Mouse (Mus musculus) adipocyte (in vitro differentiated cells): ENCODE data around the gene H1fnt.

ENCODE experiments used
- DNase-seq: peaks from one replicate; pipeline ENCODE4 v3.0.0-alpha.2; 2016; ENCODE audit warnings: low spot score

Gene H1fnt

GRCm38 (mm10) chr15:98257193-98257592 lies at the start of gene H1fnt:
Gene H1fnt (minus strand): TSS chr15:98257293.
- no peak for DNase-seq

GRCm38 (mm10) chr15:98295628-98296551 lies 38.8 kb upstream of the H1fnt start, which contains the start of gene Zfp641:
Gene Zfp641 (minus strand): TSS chr15:98296161.
- DNase-seq, result no peak

- no peak for DNase-seq
Observed at GRCm38 (mm10) chr15:98293651-98294050, 36.6 kb upstream of the H1fnt start.

GRCm38 (mm10) chr15:98288566-98288965 lies 31.5 kb upstream of the H1fnt start:
- DNase-seq, result no peak

- DNase-seq, result no peak
Observed at GRCm38 (mm10) chr15:98286418-98286817, 29.3 kb upstream of the H1fnt start.

GRCm38 (mm10) chr15:98257776-98258175 lies 683 bp upstream of the H1fnt start:
- DNase-seq, result no peak

- no peak for DNase-seq
Observed at GRCm38 (mm10) chr15:98256271-98256670, 822 bp downstream of the H1fnt start.

GRCm38 (mm10) chr15:98235442-98235841 lies 21.7 kb downstream of the H1fnt start:
- DNase-seq, result no peak

- no peak for DNase-seq
Observed at GRCm38 (mm10) chr15:98234350-98234749, 22.7 kb downstream of the H1fnt start, which contains the start of gene Olfr286. Gene Olfr286 (minus strand): TSS chr15:98234450.

- DNase-seq, result no peak
Observed at GRCm38 (mm10) chr15:98226096-98226495, 31.0 kb downstream of the H1fnt start.

GRCm38 (mm10) chr15:98225610-98226009 lies 31.5 kb downstream of the H1fnt start:
- DNase-seq, result no peak

- DNase-seq, result no peak
Observed at GRCm38 (mm10) chr15:98222377-98222776, 34.7 kb downstream of the H1fnt start.

GRCm38 (mm10) chr15:98220877-98221276 lies 36.2 kb downstream of the H1fnt start, which contains the start of the genes Gm44579 and Olfr287:
Gene Gm44579 (minus strand): TSS chr15:98220977.
Gene Olfr287 (minus strand): TSS chr15:98221056.
- no peak for DNase-seq

GRCm38 (mm10) chr15:98214130-98214529 lies 43.0 kb downstream of the H1fnt start:
- DNase-seq, result no peak

- no peak for DNase-seq
Observed at GRCm38 (mm10) chr15:98213336-98213870, 43.7 kb downstream of the H1fnt start.

- DNase-seq, result no peak
Observed at GRCm38 (mm10) chr15:98209676-98210075, 47.4 kb downstream of the H1fnt start.
